Comparison of ENCODE assay signal across 13 mouse cellular contexts in genomic region chr2:18890227-18891001, GRCm38 (mm10).
DNase-seq lines count a peak whose midpoint lies in the region; ATAC-seq and TF ChIP-seq lines count a peak whose summit lies in the region.
"Had no signal": no experiment of that assay in that cellular context is flagged by ENCODE, and none has a peak within 500 bp of the region (broad histone marks: within the 10 kb centered on the region; RNA-seq: fewer than 3 reads in every experiment).

No protein-coding gene starts in this region.

- H3K27ac ChIP-seq in heart, embryonic 15.5 days: peak overlapping the region; percentile 33
- no peak overlapping the region for H3K27ac ChIP-seq in stomach, embryonic 14.5 days (ENCODE audit: low read length)
- no peak overlapping the region for H3K27ac ChIP-seq in stomach, postnatal 0 days (replicated peaks)
- no peak overlapping the region for H3K27ac ChIP-seq in forebrain, embryonic 15.5 days (replicated peaks)
- H3K27ac ChIP-seq: gastrocnemius, adult 2 months; kidney, postnatal 0 days; limb, embryonic 12.5 days had no signal

- TF ChIP-seq EP300 in stomach, postnatal 0 days (optimal IDR thresholded peaks at IDR 0.05): no peak

- H3K27me3 ChIP-seq in heart, embryonic 15.5 days: no peaks in the 10 kb centered on the region
- H3K27me3 ChIP-seq in stomach, embryonic 14.5 days (ENCODE audit: control insufficient read depth, insufficient read depth, low read length): no peaks in the 10 kb centered on the region
- H3K27me3 ChIP-seq in stomach, postnatal 0 days (ENCODE audit: control insufficient read depth, insufficient read depth, low read length): no peaks in the 10 kb centered on the region
- no peaks in the 10 kb centered on the region for H3K27me3 ChIP-seq in forebrain, embryonic 15.5 days

- peaks cover 5% of the 10 kb centered on the region; the same call in 1 of the 2 replicates for H3K4me1 ChIP-seq in heart, embryonic 15.5 days (replicated peaks)
- H3K4me1 ChIP-seq in stomach, embryonic 14.5 days (ENCODE audit: control insufficient read depth, insufficient read depth, low read length): peaks cover 4% of the 10 kb centered on the region; the same call in 1 of the 2 replicates
- no peaks in the 10 kb centered on the region for H3K4me1 ChIP-seq in stomach, postnatal 0 days (replicated peaks; ENCODE audit: control insufficient read depth, insufficient read depth)
- 0 out of 2 replicates have a peak, but pooled peaks cover 6% of the 10 kb centered on the region for H3K4me1 ChIP-seq in forebrain, embryonic 15.5 days

- DNase-seq in heart, adult 8-10 months (ENCODE audit: low spot score): no peak
- DNase-seq in stomach, postnatal 0 days (ENCODE audit: low spot score): no peak
- DNase-seq in adrenal gland, postnatal 14 days: no peak
- DNase-seq in adrenal gland, postnatal 10 days: no peak
- DNase-seq: adrenal gland, adult 8-10 months; cerebellum, adult 11-12 months; gastrocnemius, adult 2 months; lung, adult 2 months had no signal

- TF ChIP-seq CTCF in stomach, postnatal 0 days (IDR thresholded peaks at IDR 0.05; ENCODE audit: low read depth): no peak

- WGBS in heart, embryonic 15.5 days: 45% methylated on average over 11 of the region's 11 CpGs
- WGBS in stomach, embryonic 14.5 days: 55% methylated on average over 11 of the region's 11 CpGs
- 58% methylated on average over 11 of the region's 11 CpGs for WGBS in stomach, postnatal 0 days
- 52% methylated on average over 11 of the region's 11 CpGs for WGBS in forebrain, embryonic 15.5 days

- no peaks in the 10 kb centered on the region for H3K36me3 ChIP-seq in heart, embryonic 15.5 days
- no peaks in the 10 kb centered on the region for H3K36me3 ChIP-seq in stomach, embryonic 14.5 days (ENCODE audit: control insufficient read depth, insufficient read depth, low read length)
- no peaks in the 10 kb centered on the region for H3K36me3 ChIP-seq in stomach, postnatal 0 days (ENCODE audit: control insufficient read depth, insufficient read depth, low read length)
- no peaks in the 10 kb centered on the region for H3K36me3 ChIP-seq in forebrain, embryonic 15.5 days
- H3K36me3 ChIP-seq: limb, embryonic 12.5 days had no signal

- no peak overlapping the region for H3K9ac ChIP-seq in heart, embryonic 15.5 days
- H3K9ac ChIP-seq in stomach, embryonic 14.5 days (replicated peaks; ENCODE audit: low read depth, low read length): no peak overlapping the region
- H3K9ac ChIP-seq in stomach, postnatal 0 days (ENCODE audit: low read length): no peak overlapping the region
- no peak overlapping the region for H3K9ac ChIP-seq in forebrain, embryonic 15.5 days (replicated peaks)
- H3K9ac ChIP-seq: limb, embryonic 12.5 days had no signal

- peak; percentile 64 for ATAC-seq in heart, embryonic 15.5 days (replicated peaks; ENCODE audit: insufficient number of reproducible peaks, insufficient read depth, low FRiP score, low read depth)
- peak; percentile 23; the same call in 1 of the 2 replicates for ATAC-seq in stomach, embryonic 14.5 days (ENCODE audit: insufficient number of reproducible peaks, insufficient read depth, low FRiP score, low read depth)
- ATAC-seq in stomach, postnatal 0 days (ENCODE audit: low FRiP score, low TSS enrichment): no peak
- peak; percentile 57 for ATAC-seq in forebrain, embryonic 15.5 days (replicated peaks)

- H3K4me2 ChIP-seq in heart, embryonic 15.5 days: no peak overlapping the region
- H3K4me2 ChIP-seq in stomach, embryonic 14.5 days (replicated peaks; ENCODE audit: low read depth, low read length): no peak overlapping the region
- no peak overlapping the region for H3K4me2 ChIP-seq in stomach, postnatal 0 days (replicated peaks; ENCODE audit: low read depth)
- H3K4me2 ChIP-seq in forebrain, embryonic 15.5 days (replicated peaks): no peak overlapping the region
- H3K4me2 ChIP-seq: limb, embryonic 12.5 days had no signal

- no peak overlapping the region for H3K4me3 ChIP-seq in heart, embryonic 15.5 days
- no peak overlapping the region for H3K4me3 ChIP-seq in stomach, embryonic 14.5 days (ENCODE audit: low read depth, low read length)
- no peak overlapping the region for H3K4me3 ChIP-seq in stomach, postnatal 0 days (ENCODE audit: low read depth, low read length)
- no peak overlapping the region for H3K4me3 ChIP-seq in forebrain, embryonic 15.5 days
- H3K4me3 ChIP-seq: gastrocnemius, adult 2 months; limb, embryonic 12.5 days had no signal

- H3K9me3 ChIP-seq in heart, embryonic 15.5 days (replicated peaks): no peaks in the 10 kb centered on the region
- H3K9me3 ChIP-seq in stomach, embryonic 14.5 days (ENCODE audit: control insufficient read depth, low read depth, low read length): no peaks in the 10 kb centered on the region
- H3K9me3 ChIP-seq in stomach, postnatal 0 days (ENCODE audit: control insufficient read depth, low read length): no peaks in the 10 kb centered on the region
- no peaks in the 10 kb centered on the region for H3K9me3 ChIP-seq in forebrain, embryonic 15.5 days
- H3K9me3 ChIP-seq: limb, embryonic 12.5 days had no signal
